Mouse (Mus musculus): ENCODE measurements around the gene Megf9.

DNA sequence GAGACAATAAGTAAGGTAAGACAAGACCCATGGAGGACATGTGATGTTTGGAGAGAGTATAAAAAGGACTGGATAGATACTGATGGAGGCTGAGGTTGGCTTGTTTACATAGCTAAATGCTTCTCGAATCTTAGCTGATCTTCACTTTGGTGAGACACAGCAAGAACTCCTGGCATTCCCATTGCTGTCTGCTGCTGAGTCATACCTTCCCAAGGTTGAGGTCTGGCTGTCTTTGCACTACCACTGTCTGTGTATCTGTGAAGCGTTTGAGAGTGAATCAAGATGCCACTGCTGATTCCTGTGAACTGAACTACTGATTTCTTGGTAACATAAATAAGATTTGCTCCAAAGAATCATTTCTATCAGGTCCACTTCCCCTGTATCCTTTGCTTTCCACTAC is 19.1 kb upstream of the Megf9 start:
- TF ChIP-seq CTCF (IDR thresholded peaks at IDR 0.05; ENCODE audit: low read depth): no peak
- TF ChIP-seq EP300 (IDR thresholded peaks at IDR 0.05; ENCODE audit: low read depth): no peak

All from liver, embryonic 14.5 days (tissue).